Mouse (Mus musculus): ENCODE data around the gene 5730409E04Rik. TPM values are rescaled to one million over a fixed set of nuclear protein-coding genes. Genes with fewer than 3 reads are reported as not detected.

5730409E04Rik gene
- total and polyA plus RNA-seq, 3 experiments, result not detected

DNA sequence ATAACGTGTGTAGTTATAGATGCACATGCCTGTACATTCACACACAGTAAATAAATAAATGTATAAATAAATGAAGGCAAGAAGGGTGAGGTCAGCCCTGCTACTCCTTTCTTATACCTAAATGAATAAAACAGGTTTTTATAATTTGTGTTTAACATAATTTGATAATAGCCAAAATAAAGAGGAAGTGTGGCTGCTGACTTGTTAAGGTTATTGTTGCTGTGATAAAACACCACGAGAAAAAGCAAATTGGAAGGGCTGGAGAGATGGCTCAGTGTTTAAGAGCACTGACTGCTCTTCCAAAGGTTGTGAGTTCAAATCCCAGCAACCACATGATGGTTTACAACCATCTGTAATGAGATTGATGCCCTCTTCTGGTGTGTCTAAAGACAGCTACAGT is 30.5 kb upstream of the 5730409E04Rik start:
- peaks cover 98% of the 10 kb centered on the region for H3K36me3 ChIP-seq (replicated peaks)
- no peak overlapping the region for H3K4me3 ChIP-seq (ENCODE audit: low read depth, low read length)
- DNase-seq (ENCODE audit: low spot score) (no peak), ATAC-seq (ENCODE audit: extremely low read depth, insufficient number of reproducible peaks, low FRiP score, poor library complexity, severe bottlenecking) (no peak)
- no peaks in the 10 kb centered on the region for H3K27me3 ChIP-seq (ENCODE audit: insufficient read depth, low read length)
- no peak for TF ChIP-seq GATA2 (IDR thresholded peaks at IDR 0.05; ENCODE audit: borderline replicate concordance, low read depth, low read length)
- TF ChIP-seq GATA1 (IDR thresholded peaks at IDR 0.05; ENCODE audit: borderline replicate concordance, low read length), result no peak
- no peak for TF ChIP-seq CTCF (IDR thresholded peaks at IDR 0.05; ENCODE audit: low read depth, low read length)
- TF ChIP-seq POLR2AphosphoS5 (IDR thresholded peaks at IDR 0.05; ENCODE audit: insufficient replicate concordance, low read depth, low read length), result no peak
- no peak for TF ChIP-seq TAL1 (conservative IDR thresholded peaks at IDR 0.05; ENCODE audit: low read depth, low read length)
- H3K4me1 ChIP-seq (ENCODE audit: insufficient read depth, low read depth, low read length), result no peaks in the 10 kb centered on the region
- peaks cover 2% of the 10 kb centered on the region for H3K9me3 ChIP-seq (replicated peaks)

- Histone ChIP-seq H3K36me3 (replicated peaks) (peaks cover 87% of the 10 kb centered on the region), H3K4me3 (ENCODE audit: low read depth, low read length) (no peak overlapping the region), H3K9me3 (replicated peaks) (peaks cover 15% of the 10 kb centered on the region), H3K27me3 (ENCODE audit: insufficient read depth, low read length) (no peaks in the 10 kb centered on the region), H3K4me1 (ENCODE audit: insufficient read depth, low read depth, low read length) (no peaks in the 10 kb centered on the region)
- ATAC-seq (ENCODE audit: extremely low read depth, insufficient number of reproducible peaks, low FRiP score, poor library complexity, severe bottlenecking) (no peak), DNase-seq (ENCODE audit: low spot score) (no peak)
- no peak for TF ChIP-seq GATA1 (IDR thresholded peaks at IDR 0.05; ENCODE audit: borderline replicate concordance, low read length)
- TF ChIP-seq CTCF (IDR thresholded peaks at IDR 0.05; ENCODE audit: low read depth, low read length), result no peak
- TF ChIP-seq POLR2AphosphoS5 (IDR thresholded peaks at IDR 0.05; ENCODE audit: insufficient replicate concordance, low read depth, low read length), result no peak
- TF ChIP-seq TAL1 (conservative IDR thresholded peaks at IDR 0.05; ENCODE audit: low read depth, low read length), result no peak
- no peak for TF ChIP-seq GATA2 (IDR thresholded peaks at IDR 0.05; ENCODE audit: borderline replicate concordance, low read depth, low read length)
These were observed 23.9 kb upstream of the 5730409E04Rik start for GRCm38 (mm10) chr4:126585739-126586138.

- Histone ChIP-seq H3K36me3 (replicated peaks) (peaks cover 73% of the 10 kb centered on the region), H3K27me3 (ENCODE audit: insufficient read depth, low read length) (no peaks in the 10 kb centered on the region), H3K4me3 (ENCODE audit: low read depth, low read length) (no peak overlapping the region), H3K4me1 (ENCODE audit: insufficient read depth, low read depth, low read length) (no peaks in the 10 kb centered on the region), H3K9me3 (replicated peaks) (peaks cover 9% of the 10 kb centered on the region)
- ATAC-seq (ENCODE audit: extremely low read depth, insufficient number of reproducible peaks, low FRiP score, poor library complexity, severe bottlenecking) (no peak), DNase-seq (ENCODE audit: low spot score) (no peak)
- no peak for TF ChIP-seq GATA1 (IDR thresholded peaks at IDR 0.05; ENCODE audit: borderline replicate concordance, low read length)
These were observed 17.6 kb upstream of the 5730409E04Rik start for GRCm38 (mm10) chr4:126592039-126592438.

- Histone ChIP-seq H3K4me1 (ENCODE audit: insufficient read depth, low read depth, low read length) (no peaks in the 10 kb centered on the region; the same call in 1 of the 2 replicates), H3K36me3 (replicated peaks) (peaks cover 2% of the 10 kb centered on the region), H3K4me3 (ENCODE audit: low read depth, low read length) (no peak overlapping the region), H3K9me3 (replicated peaks) (no peaks in the 10 kb centered on the region), H3K27me3 (ENCODE audit: insufficient read depth, low read length) (peaks cover 11% of the 10 kb centered on the region)
- DNase-seq (ENCODE audit: low spot score) (peak; percentile 56), ATAC-seq (ENCODE audit: extremely low read depth, insufficient number of reproducible peaks, low FRiP score, poor library complexity, severe bottlenecking) (no peak)
- TF ChIP-seq CTCF (IDR thresholded peaks at IDR 0.05; ENCODE audit: low read depth, low read length) (peak; percentile 72), TAL1 (conservative IDR thresholded peaks at IDR 0.05; ENCODE audit: low read depth, low read length) (no peak), POLR2AphosphoS5 (IDR thresholded peaks at IDR 0.05; ENCODE audit: insufficient replicate concordance, low read depth, low read length) (no peak)
These were observed 9.5 kb upstream of the 5730409E04Rik start for GRCm38 (mm10) chr4:126599971-126600754.

DNA sequence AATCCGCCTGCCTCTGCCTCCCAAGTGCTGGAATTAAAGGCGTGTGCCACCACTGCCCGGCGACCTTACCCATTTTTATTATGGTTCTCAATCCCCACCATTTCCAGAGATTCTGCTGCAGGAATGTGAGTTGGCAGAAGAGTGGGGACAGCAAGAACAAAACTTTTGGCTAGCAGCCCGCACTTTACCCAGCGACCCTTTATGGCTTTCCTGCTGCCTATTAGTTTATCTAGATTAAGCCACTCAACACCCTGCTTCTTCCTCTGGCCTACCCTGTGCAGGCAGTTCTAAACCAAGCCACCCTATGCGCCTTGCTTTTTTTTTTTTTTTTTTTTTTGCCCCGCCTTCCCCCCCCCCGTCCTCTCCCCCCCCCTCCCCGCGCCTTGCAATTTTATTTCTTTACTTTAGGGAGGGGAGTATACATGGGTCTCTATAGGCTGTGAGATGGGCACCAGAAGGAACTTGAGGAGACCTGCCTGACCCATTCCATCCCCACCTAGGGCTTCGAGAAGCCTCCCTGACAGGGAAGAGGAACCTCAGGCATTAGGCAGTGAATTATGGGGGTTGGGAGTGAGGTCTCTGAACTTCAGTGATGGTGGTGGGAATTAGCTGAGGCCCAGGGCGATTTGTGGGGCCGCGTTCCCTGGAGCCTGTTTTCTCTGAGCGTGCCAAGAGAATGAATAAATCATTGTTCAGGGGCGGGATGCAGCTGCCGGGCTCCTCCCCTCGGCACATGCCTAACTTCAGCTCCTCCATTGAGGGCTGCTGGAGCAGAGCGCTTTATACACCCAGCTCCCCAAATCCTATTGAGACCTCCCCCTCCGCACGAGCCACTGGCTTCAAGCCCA is 7.8 kb upstream of the 5730409E04Rik start:
- no peak overlapping the region for H3K4me3 ChIP-seq (ENCODE audit: low read depth, low read length)
- DNase-seq (ENCODE audit: low spot score) (no peak), ATAC-seq (ENCODE audit: extremely low read depth, insufficient number of reproducible peaks, low FRiP score, poor library complexity, severe bottlenecking) (no peak)
- peaks cover 13% of the 10 kb centered on the region for H3K27me3 ChIP-seq (ENCODE audit: insufficient read depth, low read length)
- no peaks in the 10 kb centered on the region for H3K9me3 ChIP-seq (replicated peaks)
- H3K4me1 ChIP-seq (ENCODE audit: insufficient read depth, low read depth, low read length), result no peaks in the 10 kb centered on the region; the same call in 1 of the 2 replicates
- no peaks in the 10 kb centered on the region for H3K36me3 ChIP-seq (replicated peaks)
- no peak for TF ChIP-seq GATA1 (IDR thresholded peaks at IDR 0.05; ENCODE audit: borderline replicate concordance, low read length)
- no peak for TF ChIP-seq TAL1 (conservative IDR thresholded peaks at IDR 0.05; ENCODE audit: low read depth, low read length)
- no peak for TF ChIP-seq GATA2 (IDR thresholded peaks at IDR 0.05; ENCODE audit: borderline replicate concordance, low read depth, low read length)
- TF ChIP-seq CTCF (IDR thresholded peaks at IDR 0.05; ENCODE audit: low read depth, low read length), result no peak
- TF ChIP-seq POLR2AphosphoS5 (IDR thresholded peaks at IDR 0.05; ENCODE audit: insufficient replicate concordance, low read depth, low read length), result no peak

GRCm38 (mm10) chr4:126602445-126602762 is 7.2 kb upstream of the 5730409E04Rik start:
- Histone ChIP-seq H3K27me3 (ENCODE audit: insufficient read depth, low read length) (peaks cover 13% of the 10 kb centered on the region), H3K4me1 (ENCODE audit: insufficient read depth, low read depth, low read length) (no peaks in the 10 kb centered on the region; the same call in 1 of the 2 replicates), H3K9me3 (replicated peaks) (no peaks in the 10 kb centered on the region), H3K36me3 (replicated peaks) (no peaks in the 10 kb centered on the region), H3K4me3 (ENCODE audit: low read depth, low read length) (no peak overlapping the region)
- no peak for TF ChIP-seq POLR2AphosphoS5 (IDR thresholded peaks at IDR 0.05; ENCODE audit: insufficient replicate concordance, low read depth, low read length)
- TF ChIP-seq GATA1 (IDR thresholded peaks at IDR 0.05; ENCODE audit: borderline replicate concordance, low read length), result no peak
- no peak for TF ChIP-seq GATA2 (IDR thresholded peaks at IDR 0.05; ENCODE audit: borderline replicate concordance, low read depth, low read length)
- no peak for TF ChIP-seq TAL1 (conservative IDR thresholded peaks at IDR 0.05; ENCODE audit: low read depth, low read length)
- no peak for TF ChIP-seq CTCF (IDR thresholded peaks at IDR 0.05; ENCODE audit: low read depth, low read length)
- ATAC-seq (ENCODE audit: extremely low read depth, insufficient number of reproducible peaks, low FRiP score, poor library complexity, severe bottlenecking), result no peak
- no peak for DNase-seq (ENCODE audit: low spot score)
